Mouse (Mus musculus): ENCODE data around the gene Klk1b22.
"Not testable (repeated sequence)": the region's sequence is repeated elsewhere in the genome, so short reads cannot be mapped to it uniquely, and the experiment has no call there.

Klk1b22 gene

GRCm38 (mm10) chr7:44112373-44112772 lies at the start of gene Klk1b22:
Gene Klk1b22 (plus strand): TSS chr7:44112673.
- no peak for DNase-seq

DNA sequence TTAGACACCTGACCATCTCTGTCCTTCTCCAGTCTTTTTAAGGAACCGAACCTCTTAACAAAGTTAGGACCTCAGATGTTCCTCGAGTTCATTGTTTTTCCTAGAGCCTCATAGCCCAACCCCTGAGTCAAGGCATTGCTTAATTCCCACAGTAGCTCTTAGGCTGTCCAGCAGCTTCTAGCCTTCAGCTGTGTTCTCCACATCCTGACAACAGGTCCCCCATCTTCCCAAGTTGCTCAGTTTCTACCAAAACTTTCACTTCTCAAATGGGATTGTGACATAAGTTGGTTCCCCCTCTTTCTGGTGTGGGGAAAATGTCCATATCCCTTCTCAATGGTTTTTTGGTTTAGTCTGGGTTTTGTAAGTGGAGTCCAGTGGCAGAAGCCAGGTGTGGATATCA lies 40.4 kb upstream of the Klk1b22 start:
- DNase-seq: no peak

- no peak for DNase-seq
Observed at GRCm38 (mm10) chr7:44077703-44078102, 34.8 kb upstream of the Klk1b22 start.

- no peak for DNase-seq
Observed at GRCm38 (mm10) chr7:44096111-44096510, 16.4 kb upstream of the Klk1b22 start.

DNA sequence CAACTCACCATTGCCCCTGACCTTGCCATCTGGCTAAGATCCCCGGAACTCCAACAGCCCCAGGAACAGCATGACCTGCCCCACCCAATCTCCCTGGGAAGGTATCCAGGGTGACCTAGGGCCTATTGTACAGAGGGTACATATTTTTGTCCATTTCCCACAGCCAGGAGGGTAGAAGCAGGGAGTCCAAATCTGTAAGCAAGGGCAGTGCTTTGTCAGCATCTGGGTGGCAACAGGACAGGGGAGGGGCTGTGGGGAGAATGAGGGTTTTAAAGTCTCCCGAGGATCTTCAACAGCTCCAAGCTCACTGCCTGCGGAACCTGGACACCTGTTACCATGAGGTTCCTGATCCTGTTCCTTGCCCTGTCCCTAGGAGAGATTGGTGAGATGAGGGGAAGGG lies 10.4 kb upstream of the Klk1b22 start, which contains the start of gene Klk1b21:
Gene Klk1b21, plus strand, starts transcription at position 301 of the 400 bp plus-strand sequence.
- DNase-seq: not testable (repeated sequence)

GRCm38 (mm10) chr7:44123445-44123844 lies 11.0 kb downstream of the Klk1b22 start:
- no peak for DNase-seq

DNA sequence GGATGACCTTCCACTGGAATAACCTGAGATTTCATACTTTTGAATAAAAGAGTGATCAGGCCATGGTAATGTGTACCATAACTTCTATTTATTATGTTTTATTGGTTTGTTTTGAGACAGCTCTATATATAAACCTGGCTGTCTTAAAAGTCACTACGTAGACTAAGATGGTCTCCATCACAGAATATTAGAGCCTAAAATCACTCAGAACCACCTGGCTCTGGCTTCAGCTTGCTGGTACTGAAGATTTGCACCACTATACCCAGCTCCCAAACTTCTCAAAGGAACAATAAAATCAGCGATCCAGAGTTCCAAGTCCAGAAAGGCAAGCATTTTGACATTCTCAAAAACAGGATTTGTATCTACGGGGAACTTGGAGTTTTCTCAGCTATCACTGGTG lies 24.0 kb downstream of the Klk1b22 start, which contains the start of gene Klk1b16:
Gene Klk1b16, plus strand, starts transcription at position 301 of the 400 bp plus-strand sequence.
- no peak for DNase-seq
